Mouse (Mus musculus) kidney, postnatal 10 days (tissue): Measurements from ENCODE around the gene Csf2rb2.

Source experiments
- DNase-seq: peaks from one replicate; pipeline ENCODE4 v3.0.0; 2021; ENCODE audit warnings: mixed read lengths

Csf2rb2 gene

GRCm38 (mm10) chr15:78254751-78255150 lies 50.8 kb downstream of the Csf2rb2 start:
- DNase-seq, result peak; percentile 72

GRCm38 (mm10) chr15:78248410-78248809 lies 57.1 kb downstream of the Csf2rb2 start:
- DNase-seq, result no peak

- no peak for DNase-seq
Observed at GRCm38 (mm10) chr15:78247659-78248058, 57.9 kb downstream of the Csf2rb2 start.

- DNase-seq, result no peak
Observed at GRCm38 (mm10) chr15:78246143-78247116, 59.1 kb downstream of the Csf2rb2 start.

- no peak for DNase-seq
Observed at GRCm38 (mm10) chr15:78244695-78245492, 60.6 kb downstream of the Csf2rb2 start, which contains the start of gene Ncf4. TSS of gene Ncf4 (plus strand) at chr15:78244801.

- DNase-seq, result no peak
Observed at GRCm38 (mm10) chr15:78243774-78244173, 61.7 kb downstream of the Csf2rb2 start.

- DNase-seq, result no peak
Observed at GRCm38 (mm10) chr15:78243061-78243460, 62.5 kb downstream of the Csf2rb2 start.

GRCm38 (mm10) chr15:78241335-78241734 lies 64.2 kb downstream of the Csf2rb2 start:
- no peak for DNase-seq

GRCm38 (mm10) chr15:78239956-78240617 lies 65.4 kb downstream of the Csf2rb2 start:
- DNase-seq, result no peak

- peak; percentile 72 for DNase-seq
Observed at GRCm38 (mm10) chr15:78239453-78239852, 66.1 kb downstream of the Csf2rb2 start.

- DNase-seq, result no peak
Observed at GRCm38 (mm10) chr15:78234823-78235509, 70.6 kb downstream of the Csf2rb2 start.
